Mouse (Mus musculus) lung, postnatal 0 days (tissue): ENCODE data around the gene Prdm16.

Experiments
- CTCF ChIP-seq: IDR thresholded peaks from 2 replicates; pipeline ENCODE4 v1.5.1; 2016; ENCODE audit warnings: antibody characterized with exemption, mild to moderate bottlenecking
- EP300 ChIP-seq: IDR thresholded peaks from 2 replicates; pipeline ENCODE4 v1.6.1; 2016; ENCODE audit warnings: antibody characterized with exemption, mild to moderate bottlenecking, control low read depth

DNA sequence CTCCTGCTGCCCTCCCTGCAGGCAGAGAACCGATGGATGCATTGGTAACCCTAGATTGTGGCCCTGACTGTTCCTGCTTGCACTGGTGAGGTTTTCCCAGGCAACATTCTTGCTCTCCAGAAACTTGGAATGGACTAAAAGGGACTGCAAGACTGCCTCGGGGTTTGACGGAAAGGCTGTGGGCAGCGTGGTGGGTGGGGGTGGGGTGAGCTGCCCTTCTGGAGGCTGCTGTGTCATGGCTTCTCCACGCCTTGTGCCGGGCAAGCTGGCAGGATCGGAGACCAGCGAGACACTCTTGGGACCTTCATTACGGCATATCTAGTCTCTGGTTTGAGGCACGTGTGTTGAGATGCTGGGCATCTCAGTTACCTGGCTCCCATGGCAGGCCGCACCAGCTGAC, 237.0 kb downstream of the Prdm16 start:
- TF ChIP-seq CTCF, result no peak
- no peak for TF ChIP-seq EP300
